Mouse (Mus musculus) forebrain, embryonic 12.5 days (tissue): ENCODE measurements around the gene AI413582. TPM values are rescaled to one million over a fixed set of nuclear protein-coding genes. Genes with fewer than 3 reads are reported as not detected.

Experiments used
- ATAC-seq: fragments of 200-750 bp; cut with Nextera tagmentation; 2 replicates; pipeline ENCODE4 v1.8.0; 2017; ENCODE audit warnings: moderate TSS enrichment; ENCODE audit not compliant: low FRiP score
- H3K27ac ChIP-seq: fragments of 300-500 bp; sonication (generic); 2 replicates; pipeline ENCODE4 v1.5.1; 2016; ENCODE audit warnings: mild to moderate bottlenecking
- H3K27me3 ChIP-seq: fragments of 300-500 bp; sonication (generic); 2 replicates; pipeline ENCODE4 v1.6.1; 2016; ENCODE audit warnings: mild to moderate bottlenecking
- H3K36me3 ChIP-seq: fragments of 300-500 bp; sonication (generic); replicated peaks from 2 replicates; pipeline ENCODE4 v1.6.1; 2016; ENCODE audit warnings: mild to moderate bottlenecking
- H3K4me1 ChIP-seq: fragments of 300-500 bp; sonication (generic); 2 replicates; pipeline ENCODE4 v1.6.1; 2016
- H3K4me2 ChIP-seq: fragments of 300-500 bp; sonication (generic); 2 replicates; pipeline ENCODE4 v1.6.1; 2016; ENCODE audit warnings: mild to moderate bottlenecking, moderate library complexity
- H3K4me3 ChIP-seq: fragments of 300-500 bp; sonication (generic); replicated peaks from 2 replicates; pipeline ENCODE4 v1.5.1; 2016; ENCODE audit warnings: mild to moderate bottlenecking
- H3K9ac ChIP-seq: fragments of 300-500 bp; sonication (generic); 2 replicates; pipeline ENCODE4 v1.6.1; 2016; ENCODE audit warnings: mild to moderate bottlenecking
- H3K9me3 ChIP-seq: fragments of 300-500 bp; sonication (generic); 2 replicates; pipeline ENCODE4 v1.6.1; 2016
- WGBS: fragments of 180-500 bp; shearing (Covaris S2); methylation state at CpG from one replicate; pipeline ENCODE4 v1.1.7; 2016; 5-methylcytosine and 5-hydroxymethylcytosine counted together
- polyA plus RNA-seq: library from polyadenylated mRNA; unstranded; fragments of >200 nt; fragmentation: Nextera tagmentation; extraction: Ambion mirVana; gene quantifications from 2 replicates; pipeline ENCODE4 v1.2.1, GENCODE M21; 2016

The AI413582 gene
- polyA plus RNA-seq, 1 experiment from 2014 or later, result 16.6 TPM

DNA sequence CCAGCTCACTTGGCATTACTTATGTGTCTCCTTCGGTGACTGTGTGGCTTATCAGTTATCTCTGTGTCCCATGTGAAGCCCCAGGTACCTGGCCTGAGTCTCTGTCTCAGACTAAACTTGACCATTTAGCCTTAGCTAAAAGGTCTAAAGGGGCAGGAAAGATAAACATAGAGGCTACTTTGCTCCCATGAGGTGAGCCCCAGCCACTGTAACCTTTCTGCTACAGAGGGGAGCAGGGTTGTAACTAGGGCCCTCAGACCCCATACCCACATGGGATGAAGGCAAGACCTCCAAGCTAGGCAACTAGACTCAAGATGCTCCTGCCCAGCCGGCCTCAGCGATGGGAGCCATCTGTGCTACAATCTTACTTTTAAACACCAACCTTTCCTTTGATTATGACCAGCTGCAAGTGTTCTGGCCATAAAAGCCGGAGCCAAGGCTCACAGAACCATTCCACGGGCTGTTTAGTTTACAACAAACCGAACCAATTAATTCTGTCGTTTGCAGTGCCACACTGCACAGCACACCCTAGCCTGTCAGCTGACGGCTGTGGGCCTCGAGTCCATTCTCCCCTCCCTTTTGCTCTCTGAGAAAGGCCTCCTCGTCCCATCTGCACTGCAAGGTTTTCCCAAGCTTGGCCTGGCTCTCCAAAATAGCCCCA lies 9.7 kb upstream of the AI413582 start:
- ATAC-seq, result no peak
- Histone ChIP-seq H3K27me3 (no peaks in the 10 kb centered on the region), H3K9me3 (no peaks in the 10 kb centered on the region), H3K36me3 (peaks cover 63% of the 10 kb centered on the region), H3K4me1 (no peaks in the 10 kb centered on the region), H3K4me2 (no peak overlapping the region), H3K9ac (no peak overlapping the region), H3K4me3 (no peak overlapping the region), H3K27ac (no peak overlapping the region)
- 89% methylated on average over 10 of the region's 10 CpGs for WGBS

DNA sequence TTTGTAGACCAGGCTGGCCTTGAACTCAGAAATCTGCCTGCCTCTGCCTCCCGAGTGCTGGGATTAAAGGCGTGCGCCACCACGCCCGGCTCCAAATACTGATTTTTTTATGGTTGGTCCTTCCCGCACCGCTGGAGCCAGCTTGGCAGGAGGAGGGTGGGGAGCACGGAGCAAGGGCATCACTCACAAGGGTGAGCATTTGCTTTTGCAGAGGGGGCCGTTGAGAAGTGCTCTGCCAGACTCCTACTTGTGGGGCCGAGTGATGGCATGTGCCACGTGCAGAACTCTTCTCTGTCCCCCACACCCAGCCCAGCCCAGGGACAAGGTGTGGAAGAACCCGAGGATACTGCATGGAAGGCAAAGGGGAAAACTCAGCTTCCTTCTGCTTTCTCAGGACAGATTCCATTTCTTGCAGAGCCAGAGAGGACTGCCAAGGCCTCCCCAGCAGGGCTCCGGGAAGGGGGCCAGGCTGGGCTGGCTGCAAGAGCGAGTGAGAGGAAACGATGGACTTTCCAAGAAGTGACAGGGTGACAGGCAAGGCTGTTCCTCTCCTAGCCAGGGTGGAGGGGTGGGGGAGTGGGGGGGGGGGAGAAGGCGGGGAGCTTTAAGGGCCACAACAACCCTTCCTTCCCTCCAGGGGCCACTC lies 9.0 kb upstream of the AI413582 start:
- H3K27me3 ChIP-seq, result no peaks in the 10 kb centered on the region
- H3K27ac ChIP-seq, result no peak overlapping the region
- H3K4me2 ChIP-seq, result no peak overlapping the region
- no peaks in the 10 kb centered on the region for H3K4me1 ChIP-seq
- H3K4me3 ChIP-seq, result no peak overlapping the region
- peaks cover 56% of the 10 kb centered on the region for H3K36me3 ChIP-seq
- H3K9me3 ChIP-seq, result no peaks in the 10 kb centered on the region
- ATAC-seq, result no peak
- 91% methylated on average over 15 of the region's 16 CpGs for WGBS
- no peak overlapping the region for H3K9ac ChIP-seq

DNA sequence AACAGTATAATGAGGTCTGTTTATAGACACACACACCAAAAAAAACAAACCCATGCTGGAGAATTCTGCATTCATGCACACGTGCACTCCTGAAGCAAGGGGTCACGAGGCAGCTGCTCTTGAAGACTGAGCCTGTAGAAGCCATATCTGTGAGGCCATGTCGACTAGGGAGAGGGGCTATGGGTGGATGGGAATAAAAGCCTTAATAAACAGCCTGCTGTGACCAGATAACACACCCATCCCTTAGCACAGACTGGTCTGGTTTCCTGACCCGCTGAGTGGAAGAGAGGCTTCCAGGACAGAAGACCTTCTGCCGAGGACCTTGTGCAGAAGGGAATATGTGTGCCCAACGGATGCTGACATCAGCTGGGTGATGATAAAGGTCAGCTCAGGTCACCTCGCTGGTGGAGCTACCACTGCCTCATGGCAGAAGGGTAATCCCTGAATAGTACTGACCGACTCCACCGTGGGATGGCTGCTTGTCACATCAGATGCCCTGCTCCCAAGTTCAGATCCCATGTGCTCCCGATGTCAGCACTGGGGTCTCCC lies 8.3 kb upstream of the AI413582 start:
- Histone ChIP-seq H3K4me3 (no peak overlapping the region), H3K27ac (no peak overlapping the region), H3K4me1 (no peaks in the 10 kb centered on the region), H3K4me2 (no peak overlapping the region), H3K27me3 (no peaks in the 10 kb centered on the region), H3K36me3 (peaks cover 49% of the 10 kb centered on the region), H3K9ac (no peak overlapping the region), H3K9me3 (no peaks in the 10 kb centered on the region)
- no peak for ATAC-seq
- 88% methylated on average over 10 of the region's 10 CpGs for WGBS

DNA sequence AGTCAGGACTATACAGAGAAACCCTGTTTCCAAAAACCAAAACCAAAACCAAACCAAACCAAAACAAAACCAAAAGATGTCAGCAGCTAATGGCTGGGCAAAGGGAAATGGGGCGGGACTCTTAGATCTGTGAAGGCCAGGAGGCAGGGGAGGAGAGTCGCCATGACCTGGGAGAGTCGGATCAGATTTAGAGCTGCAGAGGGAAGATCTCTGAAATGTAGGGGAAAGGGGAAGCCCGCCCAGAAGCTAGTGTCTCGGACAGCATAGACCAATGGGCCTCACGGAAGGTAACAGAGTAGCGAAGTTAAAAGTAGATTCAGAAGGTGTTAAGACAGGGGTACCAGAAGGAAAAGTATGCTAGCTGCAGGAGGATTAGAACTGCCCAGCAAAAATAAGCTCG lies 5.8 kb upstream of the AI413582 start:
- Histone ChIP-seq H3K4me2 (no peak overlapping the region), H3K27ac (no peak overlapping the region), H3K36me3 (peaks cover 28% of the 10 kb centered on the region), H3K9ac (no peak overlapping the region), H3K4me3 (no peak overlapping the region), H3K4me1 (peaks cover 4% of the 10 kb centered on the region), H3K9me3 (no peaks in the 10 kb centered on the region), H3K27me3 (peaks cover 5% of the 10 kb centered on the region; the same call in 1 of the 2 replicates)
- WGBS, result 84% methylated on average over 8 of the region's 8 CpGs
- no peak for ATAC-seq

DNA sequence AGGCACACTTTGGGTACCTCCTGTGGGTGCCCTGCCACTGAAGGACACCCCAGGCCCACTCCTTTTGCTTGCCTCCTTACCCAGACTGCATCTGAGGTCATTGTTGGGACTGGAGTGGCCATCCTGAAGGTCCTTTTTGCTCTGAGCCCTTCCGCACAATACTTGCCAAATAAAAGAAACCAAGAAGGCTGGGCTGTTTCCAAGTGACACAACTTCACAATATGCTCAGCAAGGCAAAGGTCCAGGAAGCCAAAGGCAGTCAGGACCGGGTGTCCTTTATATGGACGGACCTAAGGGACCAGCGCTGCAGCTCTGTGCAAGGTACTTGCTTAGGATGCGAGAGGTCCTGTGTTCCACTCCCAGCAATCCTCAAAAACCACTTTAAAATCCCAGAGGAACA lies 2.7 kb upstream of the AI413582 start:
- WGBS, result 91% methylated on average over 5 of the region's 5 CpGs
- H3K36me3 ChIP-seq, result peaks cover 3% of the 10 kb centered on the region; the same call in 1 of the 2 replicates
- peaks cover 5% of the 10 kb centered on the region; the same call in 1 of the 2 replicates for H3K27me3 ChIP-seq
- H3K9me3 ChIP-seq, result no peaks in the 10 kb centered on the region
- H3K9ac ChIP-seq, result no peak overlapping the region
- H3K4me3 ChIP-seq, result no peak overlapping the region
- no peak for ATAC-seq
- no peak overlapping the region for H3K27ac ChIP-seq
- peaks cover 29% of the 10 kb centered on the region for H3K4me1 ChIP-seq
- H3K4me2 ChIP-seq, result no peak overlapping the region

DNA sequence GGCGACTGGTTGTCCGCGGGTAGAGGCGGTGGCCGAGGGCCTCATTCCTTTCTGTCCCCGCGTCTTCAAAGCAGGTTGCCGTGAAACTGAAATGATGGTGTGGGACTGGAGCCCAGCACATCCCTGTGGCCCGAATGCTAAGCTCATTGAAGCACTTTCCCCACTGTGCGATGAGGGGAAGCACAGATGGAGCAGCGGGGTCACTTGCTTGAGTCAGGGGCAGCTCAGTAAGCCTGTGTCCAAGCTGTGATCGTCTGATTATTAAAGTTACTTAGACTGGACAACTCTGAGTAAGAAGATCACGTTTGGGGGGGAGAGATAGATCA lies 349 bp upstream of the AI413582 start:
- H3K4me1 ChIP-seq, result peaks cover 34% of the 10 kb centered on the region
- peaks cover 11% of the 10 kb centered on the region for H3K36me3 ChIP-seq
- WGBS, result under 1% methylated on average over 13 of the region's 13 CpGs
- H3K9ac ChIP-seq, result peak overlapping the region; percentile 60
- peak overlapping the region; percentile 91 for H3K4me2 ChIP-seq
- H3K4me3 ChIP-seq, result peak overlapping the region; percentile 58
- 0 out of 2 replicates have a peak overlapping the region, but pooled peaks have one; percentile 25 for H3K27ac ChIP-seq
- H3K9me3 ChIP-seq, result no peaks in the 10 kb centered on the region
- H3K27me3 ChIP-seq, result peaks cover 5% of the 10 kb centered on the region; the same call in 1 of the 2 replicates
- ATAC-seq, result no peak

DNA sequence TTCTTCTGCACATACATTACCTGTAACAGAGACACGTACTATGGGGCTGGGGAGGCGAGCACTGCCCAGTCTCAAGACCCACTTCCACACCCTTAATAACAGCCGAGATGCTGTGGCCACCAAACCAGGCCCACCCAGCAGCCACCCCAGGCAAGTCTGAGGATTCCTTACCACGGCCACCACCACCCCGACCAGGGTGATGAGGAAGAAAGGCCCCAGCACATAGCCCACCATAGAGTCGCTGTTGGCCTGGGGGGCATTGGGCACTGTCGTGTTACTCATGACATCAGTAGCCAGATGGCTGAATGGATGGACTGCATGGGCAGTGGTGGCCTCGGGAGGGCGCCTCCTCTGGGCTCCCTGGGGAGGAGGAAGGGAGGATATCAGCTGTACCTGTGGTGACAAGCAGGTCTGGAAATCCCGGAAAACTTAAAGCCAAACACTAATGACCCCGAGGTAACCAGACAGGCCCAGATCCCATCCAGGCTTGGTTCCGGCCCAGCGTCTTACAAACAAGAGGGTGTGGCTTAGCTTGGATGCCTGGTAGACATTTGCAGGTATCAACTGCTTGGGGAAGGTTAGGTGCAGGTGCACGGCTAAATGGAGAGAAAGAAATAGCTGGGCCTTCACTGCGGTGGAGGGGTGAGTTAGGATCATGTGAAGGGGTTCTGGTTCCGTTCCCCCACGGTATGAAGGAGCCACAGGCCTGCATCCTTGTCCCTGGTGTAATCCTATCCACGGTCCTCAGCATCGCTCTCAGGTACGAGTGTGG lies 979 bp downstream of the AI413582 start:
- Histone ChIP-seq H3K4me2 (peak overlapping the region; percentile 91), H3K36me3 (peaks cover 14% of the 10 kb centered on the region), H3K9ac (peak overlapping the region; percentile 65), H3K27ac (no peak overlapping the region), H3K4me3 (peak overlapping the region; percentile 58), H3K4me1 (peaks cover 42% of the 10 kb centered on the region), H3K9me3 (no peaks in the 10 kb centered on the region), H3K27me3 (peaks cover 5% of the 10 kb centered on the region; the same call in 1 of the 2 replicates)
- ATAC-seq, result no peak
- 11% methylated on average over 20 of the region's 20 CpGs for WGBS

DNA sequence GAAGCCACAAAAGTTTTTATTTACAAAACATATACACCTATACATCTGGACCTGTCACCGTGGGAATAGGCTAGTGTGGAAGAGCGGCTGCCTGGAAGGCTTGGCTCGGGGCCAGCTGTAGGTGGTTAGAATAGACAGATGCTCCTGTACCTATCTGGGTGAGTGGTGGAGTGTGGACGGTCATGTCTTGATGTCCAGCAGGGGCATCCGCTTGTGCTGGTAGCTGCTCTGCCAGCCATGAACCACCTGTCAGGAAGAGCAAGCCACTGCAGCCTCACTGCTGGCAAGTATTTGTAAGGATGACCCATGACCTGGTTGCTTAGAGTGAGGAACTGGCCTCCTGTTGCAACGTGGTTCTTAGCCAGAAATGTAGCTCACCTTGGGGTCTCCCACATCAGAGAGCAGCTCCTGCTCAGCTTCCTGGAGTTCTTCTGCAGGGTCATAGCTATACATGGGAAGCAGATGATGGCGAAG lies 1.7 kb downstream of the AI413582 start:
- peaks cover 14% of the 10 kb centered on the region for H3K36me3 ChIP-seq
- H3K4me3 ChIP-seq, result no peak overlapping the region
- H3K27me3 ChIP-seq, result peaks cover 5% of the 10 kb centered on the region; the same call in 1 of the 2 replicates
- 0 out of 2 replicates have a peak overlapping the region, but pooled peaks have one; percentile 91 for H3K4me2 ChIP-seq
- H3K4me1 ChIP-seq, result peaks cover 50% of the 10 kb centered on the region
- 51% methylated on average over 7 of the region's 7 CpGs for WGBS
- no peak overlapping the region for H3K9ac ChIP-seq
- no peak overlapping the region for H3K27ac ChIP-seq
- H3K9me3 ChIP-seq, result no peaks in the 10 kb centered on the region
- ATAC-seq, result no peak

DNA sequence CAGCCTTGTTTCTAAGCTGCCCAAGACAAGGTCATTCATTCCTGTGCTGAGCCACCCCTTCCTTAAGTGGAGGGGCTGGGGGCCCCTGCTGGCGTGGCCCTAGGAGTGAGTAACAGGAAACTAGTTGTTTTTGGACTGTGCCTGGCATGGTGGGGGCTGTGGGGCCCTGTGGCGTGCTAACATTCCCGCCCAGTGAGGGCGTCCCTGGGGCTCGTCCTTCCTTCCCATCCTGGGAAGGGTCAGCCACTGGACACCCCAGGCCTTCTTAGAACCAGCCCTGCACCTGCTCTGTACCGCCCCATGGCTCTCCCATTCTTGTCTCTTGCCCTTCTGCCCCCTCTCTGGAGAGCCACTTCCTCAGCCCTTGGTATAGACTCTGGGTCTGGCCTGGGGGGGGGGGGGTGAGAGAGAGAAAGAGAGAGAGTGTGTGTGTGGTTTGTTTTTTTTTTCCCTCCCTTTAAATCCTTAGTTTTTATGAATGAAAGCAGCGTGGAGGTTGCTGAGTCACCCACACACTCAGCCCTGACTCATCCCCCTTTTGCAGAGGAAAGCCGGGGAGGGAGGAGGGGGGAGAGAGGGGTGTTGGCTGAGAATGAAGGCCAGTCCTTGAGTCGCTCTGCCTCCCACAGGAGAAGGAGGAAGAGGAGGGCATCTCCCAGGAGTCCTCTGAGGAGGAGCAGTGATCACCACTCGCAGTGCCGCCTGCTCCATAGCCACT lies 3.6 kb downstream of the AI413582 start:
- Histone ChIP-seq H3K9ac (no peak overlapping the region), H3K4me2 (no peak overlapping the region), H3K4me1 (peaks cover 66% of the 10 kb centered on the region), H3K4me3 (no peak overlapping the region), H3K9me3 (no peaks in the 10 kb centered on the region), H3K27ac (no peak overlapping the region), H3K36me3 (peaks cover 14% of the 10 kb centered on the region), H3K27me3 (peaks cover 3% of the 10 kb centered on the region; the same call in 1 of the 2 replicates)
- ATAC-seq, result no peak
- 55% methylated on average over 10 of the region's 11 CpGs for WGBS

DNA sequence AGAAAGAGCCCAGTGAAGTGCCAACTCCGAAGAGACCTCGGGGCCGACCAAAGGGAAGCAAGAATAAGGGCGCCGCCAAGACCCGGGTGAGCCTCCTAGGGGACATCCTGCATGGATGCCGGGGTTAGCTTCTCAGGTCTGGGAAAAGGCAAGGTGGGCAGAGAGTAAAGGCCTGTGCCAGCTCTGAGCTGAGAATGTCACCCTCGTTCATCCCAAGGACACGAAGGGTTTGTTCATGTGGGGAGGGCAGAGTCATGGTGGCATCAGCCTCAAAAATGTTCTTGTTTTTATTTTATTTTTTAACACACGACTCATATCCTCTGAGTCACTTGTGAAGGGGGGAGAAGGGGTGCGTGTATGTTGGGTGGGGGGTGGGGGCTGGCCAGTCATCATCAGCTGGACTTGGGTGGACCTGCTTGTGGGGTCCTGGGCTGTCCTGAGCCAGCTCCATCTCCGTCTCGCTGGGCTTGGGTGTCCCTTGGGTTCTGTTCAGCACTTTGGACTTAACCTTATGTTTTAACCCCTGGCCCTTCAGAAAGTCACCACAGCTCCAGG lies 4.6 kb downstream of the AI413582 start:
- Histone ChIP-seq H3K4me3 (no peak overlapping the region), H3K9me3 (no peaks in the 10 kb centered on the region), H3K27ac (no peak overlapping the region), H3K4me2 (no peak overlapping the region), H3K36me3 (peaks cover 14% of the 10 kb centered on the region), H3K4me1 (peaks cover 61% of the 10 kb centered on the region), H3K27me3 (no peaks in the 10 kb centered on the region), H3K9ac (no peak overlapping the region)
- 87% methylated on average over 13 of the region's 13 CpGs for WGBS
- no peak for ATAC-seq

DNA sequence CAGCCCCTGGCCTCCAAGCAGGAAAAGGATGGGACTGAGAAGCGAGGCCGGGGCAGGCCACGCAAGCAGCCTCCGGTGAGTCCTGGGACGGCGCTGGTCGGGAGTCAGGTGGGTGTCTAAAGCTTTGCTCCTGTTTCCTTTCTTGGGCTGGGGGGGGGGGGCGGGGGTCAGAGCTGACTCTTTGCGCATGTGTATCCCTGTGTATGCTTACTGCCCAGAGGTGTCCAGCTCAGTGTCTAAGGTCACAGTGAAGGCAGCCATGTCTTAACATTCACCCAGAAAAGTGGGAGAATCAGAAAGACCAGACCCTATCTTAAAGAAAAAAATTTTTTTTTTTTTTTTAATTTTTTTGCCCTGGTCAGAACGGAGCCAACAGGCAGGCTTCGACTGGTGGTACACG lies 6.0 kb downstream of the AI413582 start:
- Histone ChIP-seq H3K27me3 (no peaks in the 10 kb centered on the region; the same call in 1 of the 2 replicates), H3K9me3 (no peaks in the 10 kb centered on the region), H3K27ac (no peak overlapping the region), H3K4me1 (peaks cover 63% of the 10 kb centered on the region), H3K4me3 (no peak overlapping the region), H3K4me2 (no peak overlapping the region), H3K9ac (no peak overlapping the region), H3K36me3 (peaks cover 14% of the 10 kb centered on the region)
- WGBS, result 74% methylated on average over 12 of the region's 12 CpGs
- ATAC-seq, result no peak
